Mouse (Mus musculus): ENCODE measurements at regions not wholly inside any gene's neighbourhood (a gene's known extent, or its start where the extent isn't known, plus 50 kb on each side); places are given as distances from the start of the nearest gene placed in this dataset.

DNA sequence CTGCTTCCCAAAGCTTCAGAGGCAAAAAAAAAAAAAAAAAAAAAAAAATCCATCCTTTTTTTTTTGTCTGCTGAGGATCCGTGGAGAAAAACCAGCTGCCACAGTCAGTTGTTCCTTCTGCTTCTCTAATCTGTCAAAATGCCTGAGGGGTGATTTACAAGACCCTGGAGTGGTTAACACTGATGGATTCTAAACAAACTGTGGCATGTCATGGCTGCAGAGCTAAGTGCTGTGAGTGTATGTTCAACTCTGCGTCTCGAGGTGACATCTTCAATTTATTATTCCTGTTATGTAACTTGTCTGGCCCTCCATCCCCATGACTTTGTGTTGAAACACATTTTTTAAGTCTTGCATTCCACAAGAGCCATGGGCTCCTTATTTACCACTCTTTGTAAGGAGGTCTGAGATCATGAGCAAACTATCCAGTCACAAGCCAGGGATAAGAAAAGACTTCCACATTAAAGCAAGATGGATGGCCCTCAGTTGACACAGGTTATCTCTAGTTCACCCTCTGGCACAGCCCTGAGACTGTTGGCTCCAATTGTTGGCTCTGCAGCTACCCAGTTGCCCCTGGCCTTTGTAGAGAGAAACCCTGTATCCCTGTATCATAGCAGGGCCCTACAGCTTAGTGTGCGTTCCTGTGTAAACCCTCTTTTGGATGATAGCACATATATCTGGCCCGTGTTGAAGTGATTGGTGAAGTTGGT is 153.6 kb downstream of the Thbs2 start:
- in situ Hi-C loops (cut with MboI, MseI) = no loop called here

DNA sequence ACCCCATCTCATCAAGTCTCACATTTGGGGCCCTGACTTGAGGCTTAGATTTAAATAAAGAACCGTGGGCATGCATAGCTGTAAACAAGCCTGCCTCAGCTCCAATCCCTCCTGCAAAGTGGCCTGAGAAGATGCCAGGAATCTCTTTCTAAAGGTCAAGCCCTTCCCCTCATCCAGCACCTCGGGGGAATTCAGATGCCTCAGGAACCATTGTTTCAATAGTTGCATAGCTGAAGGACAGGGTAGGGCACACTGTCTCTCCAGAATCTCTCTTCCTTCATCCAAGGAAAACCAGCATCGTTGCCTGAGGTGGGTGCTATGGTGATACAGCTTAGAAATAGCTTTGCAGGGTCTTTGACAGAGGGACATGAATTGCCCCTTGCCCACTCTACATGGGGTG is 154.4 kb downstream of the Thbs2 start:
- in situ Hi-C loops (cut with MboI, MseI) = no loop called here

DNA sequence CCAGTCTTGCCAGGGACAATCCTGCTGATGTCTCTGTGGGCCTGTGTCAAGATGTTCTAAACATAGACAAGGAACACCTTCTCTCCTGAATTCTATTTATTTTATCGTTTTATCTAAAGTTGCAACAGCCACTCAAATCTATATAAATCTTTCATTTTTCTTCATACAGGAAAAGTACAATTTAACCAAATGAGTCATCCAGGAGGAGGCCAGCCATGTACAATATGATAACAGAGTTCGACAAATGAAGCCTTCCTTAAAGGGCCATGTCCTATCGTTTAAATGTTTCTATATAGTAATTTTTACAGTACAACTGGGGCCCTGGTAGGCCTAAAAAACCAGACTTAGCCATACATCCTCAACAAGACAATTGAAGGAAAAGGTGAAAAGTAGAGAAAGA is 154.8 kb downstream of the Thbs2 start:
- in situ Hi-C loops (cut with MboI, MseI) = no loop called here

DNA sequence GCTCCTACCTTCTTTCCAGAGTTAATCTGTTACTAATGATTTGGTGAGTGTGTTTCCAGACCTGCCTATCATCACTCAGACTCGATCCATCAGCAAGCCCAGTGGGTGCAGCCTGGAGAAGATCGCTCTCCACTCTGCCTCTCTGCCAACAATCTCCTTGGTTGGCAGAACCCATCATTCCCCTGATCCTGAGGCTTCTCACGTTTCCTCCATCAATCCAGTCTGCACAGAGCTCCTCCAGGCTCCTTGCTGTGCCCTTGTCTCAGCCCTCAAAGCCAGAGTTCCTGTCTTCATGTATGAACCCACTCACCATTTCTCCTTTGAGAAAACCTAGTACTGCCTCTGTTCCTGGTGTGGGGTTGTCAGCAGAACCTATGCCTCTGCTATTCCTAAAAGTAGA is 155.5 kb downstream of the Thbs2 start:
- in situ Hi-C loops (cut with MboI, MseI) = no loop called here

DNA sequence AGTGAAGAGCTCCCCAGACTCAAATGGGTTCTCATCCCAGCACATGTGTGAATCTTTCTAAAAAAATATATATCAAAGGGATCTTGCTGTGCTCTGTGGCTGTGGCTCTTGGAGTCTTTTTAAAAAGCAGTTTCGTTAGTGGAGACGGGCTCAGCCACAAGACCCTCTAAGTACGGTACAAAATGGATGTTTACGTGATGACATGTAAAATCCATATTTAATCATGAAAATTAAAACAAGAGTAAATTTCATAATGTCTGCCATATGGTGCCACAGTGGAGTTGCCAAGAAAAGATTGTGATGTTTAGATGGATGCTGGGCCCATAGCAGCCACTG is 161.1 kb downstream of the Thbs2 start:
- in situ Hi-C loops (cut with MboI, MseI) = loop anchor here (5.0 kb wide), 1 partner anchor 369 kb away; no protein-coding TSS in a partner anchor

DNA sequence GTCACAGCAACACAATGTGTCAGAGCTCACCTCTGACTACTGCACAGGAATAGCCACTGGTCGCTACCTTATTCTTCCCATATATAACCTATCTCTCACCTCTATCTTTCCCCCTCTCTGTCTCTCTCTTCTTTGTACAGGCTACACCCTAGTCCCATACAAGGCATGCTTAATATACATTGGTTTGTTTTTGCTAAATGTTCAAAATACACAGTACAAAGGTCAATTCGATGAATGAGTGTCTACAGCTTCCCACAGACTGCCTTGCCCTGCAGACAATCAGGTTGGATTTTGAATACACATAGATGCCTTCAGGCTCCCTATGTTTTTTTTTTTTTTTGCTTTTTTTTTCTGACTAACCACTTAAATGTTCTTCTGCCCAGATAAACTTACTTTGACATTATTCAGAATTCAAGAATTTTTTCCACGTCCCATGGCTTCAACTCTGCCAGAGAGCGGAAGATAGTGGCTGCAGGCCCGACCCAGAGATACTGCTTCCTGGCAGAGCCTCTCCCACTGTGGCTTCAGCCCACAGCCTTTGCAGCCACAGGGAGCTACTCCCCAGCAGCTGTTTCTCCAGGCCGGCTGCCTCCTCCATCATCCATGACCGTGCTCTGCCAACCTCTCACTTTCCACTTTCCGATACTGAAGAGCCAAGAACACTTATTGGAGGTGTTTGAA is 161.6 kb downstream of the Thbs2 start:
- in situ Hi-C loops (cut with MboI, MseI) = loop anchor here (5.0 kb wide), 1 partner anchor 370 kb away; no protein-coding TSS in a partner anchor

DNA sequence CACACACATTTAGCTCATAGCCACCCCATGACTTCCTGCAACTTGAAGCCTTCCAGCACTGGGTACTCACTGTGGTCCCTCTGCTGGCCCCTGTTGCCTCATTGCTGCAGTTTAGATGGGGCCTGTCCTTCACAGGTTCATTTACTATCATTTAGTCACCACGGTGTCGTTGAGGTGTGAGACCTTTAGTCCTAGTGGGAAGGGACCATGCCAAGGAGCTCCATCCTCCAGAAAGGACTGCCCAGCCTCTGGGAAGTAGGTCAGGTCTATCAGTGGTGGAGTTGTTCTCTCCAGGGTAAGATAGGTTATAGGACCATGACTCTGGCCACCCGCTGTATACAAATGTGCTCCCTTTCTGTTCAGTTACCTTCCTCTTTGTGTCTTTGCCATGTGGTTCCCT is 162.2 kb downstream of the Thbs2 start:
- in situ Hi-C loops (cut with MboI, MseI) = loop anchor here (5.0 kb wide), 1 partner anchor 371 kb away; no protein-coding TSS in a partner anchor

DNA sequence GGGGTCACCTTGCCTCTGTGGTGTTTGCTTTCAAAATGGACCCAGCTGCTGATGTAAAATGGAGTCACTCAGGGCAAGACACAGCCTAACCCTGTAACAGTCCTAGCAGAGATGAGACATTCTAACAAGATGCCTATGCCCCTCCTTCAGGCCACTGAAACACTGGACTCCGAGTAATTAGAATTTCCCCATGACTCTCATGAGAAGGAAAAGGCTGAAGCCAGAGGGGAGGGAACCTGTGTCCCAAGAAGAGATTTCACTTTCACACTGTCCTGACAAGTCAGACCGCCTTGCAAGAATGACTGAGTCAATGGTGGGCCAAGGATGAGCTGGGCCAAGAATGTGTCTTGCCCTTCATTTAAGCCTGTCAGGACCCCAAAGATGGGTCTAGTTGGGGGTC is 166.3 kb downstream of the Thbs2 start:
- in situ Hi-C loops (cut with MboI, MseI) = no loop called here

DNA sequence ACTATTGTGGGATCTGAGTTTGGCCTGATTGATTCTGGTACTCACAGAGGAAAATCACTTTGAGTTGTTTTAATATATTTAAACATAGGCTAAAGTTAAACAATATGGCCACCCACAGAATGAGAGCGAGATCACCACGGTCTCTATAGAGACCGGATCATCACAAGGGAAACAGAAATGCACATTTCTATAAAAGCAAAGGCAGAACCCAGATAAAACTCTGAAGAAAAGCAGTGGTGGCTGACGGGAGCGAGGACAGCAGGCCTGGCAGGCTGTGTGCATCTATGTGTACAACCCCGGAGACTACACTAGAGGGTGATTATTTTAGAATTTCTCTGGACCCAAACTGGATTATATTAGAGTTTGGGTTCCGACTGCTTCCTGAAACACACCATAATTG is 168.8 kb downstream of the Thbs2 start:
- in situ Hi-C loops (cut with MboI, MseI) = no loop called here

DNA sequence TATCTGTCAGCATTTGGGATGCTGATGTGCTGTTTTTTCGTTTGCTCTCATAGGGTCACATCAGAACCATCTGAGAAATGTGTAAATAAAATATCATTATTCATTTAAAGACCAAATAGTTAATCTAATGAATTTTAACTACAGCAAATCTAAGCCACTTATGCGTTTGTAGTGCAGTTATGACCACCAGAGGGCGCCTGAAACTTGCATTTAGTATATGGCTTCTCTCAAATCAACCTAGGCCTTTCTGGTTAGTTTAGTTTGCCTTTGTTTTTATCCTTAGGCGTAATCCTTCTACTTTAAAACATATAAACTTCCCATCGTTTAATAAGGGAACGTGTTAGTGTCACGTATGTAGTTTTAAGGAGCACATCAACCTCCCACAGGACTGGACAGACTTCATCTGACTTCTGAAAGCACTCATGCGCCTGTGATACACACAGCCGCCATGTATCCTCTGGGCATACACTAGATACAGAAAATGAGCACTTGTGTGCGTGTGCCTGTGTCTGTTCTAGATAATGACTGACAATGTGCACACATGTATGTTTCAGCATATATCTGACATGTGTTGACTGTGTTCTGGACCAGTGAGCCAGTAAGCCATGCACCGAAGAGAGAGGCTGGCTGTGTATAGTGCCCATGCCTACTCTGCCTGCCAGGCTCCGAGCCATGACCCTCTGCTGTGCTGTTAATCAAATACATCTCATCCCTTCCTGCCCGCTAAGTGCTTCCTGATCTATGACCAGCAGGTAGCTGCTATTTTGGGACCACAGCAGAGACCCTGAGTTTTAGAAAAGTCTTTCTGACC is 169.4 kb downstream of the Thbs2 start:
- in situ Hi-C loops (cut with MboI, MseI) = loop anchor here (5.0 kb wide), 1 partner anchor 893 kb away; no protein-coding TSS in a partner anchor

DNA sequence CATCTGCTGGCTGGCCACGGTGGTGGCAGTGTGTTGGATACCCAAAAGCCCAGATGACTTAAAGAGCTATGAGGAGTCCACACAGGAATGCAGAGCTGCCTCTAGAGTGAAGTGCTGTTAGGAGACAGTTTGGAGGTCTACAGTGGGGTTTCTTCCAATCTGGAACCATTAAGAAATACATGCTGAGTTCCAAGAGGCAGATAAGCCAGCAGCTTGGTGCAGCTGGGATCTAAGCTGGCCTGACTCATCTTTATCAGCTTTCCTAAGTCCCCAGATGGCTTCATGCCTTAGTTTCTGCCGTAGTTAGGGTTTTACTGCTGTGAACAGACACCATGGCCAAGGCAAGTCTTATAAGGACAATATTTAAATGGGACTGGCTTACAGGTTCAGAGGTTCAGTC is 172.0 kb downstream of the Thbs2 start:
- in situ Hi-C loops (cut with MboI, MseI) = loop anchor here (5.0 kb wide), 1 partner anchor 895 kb away; no protein-coding TSS in a partner anchor

DNA sequence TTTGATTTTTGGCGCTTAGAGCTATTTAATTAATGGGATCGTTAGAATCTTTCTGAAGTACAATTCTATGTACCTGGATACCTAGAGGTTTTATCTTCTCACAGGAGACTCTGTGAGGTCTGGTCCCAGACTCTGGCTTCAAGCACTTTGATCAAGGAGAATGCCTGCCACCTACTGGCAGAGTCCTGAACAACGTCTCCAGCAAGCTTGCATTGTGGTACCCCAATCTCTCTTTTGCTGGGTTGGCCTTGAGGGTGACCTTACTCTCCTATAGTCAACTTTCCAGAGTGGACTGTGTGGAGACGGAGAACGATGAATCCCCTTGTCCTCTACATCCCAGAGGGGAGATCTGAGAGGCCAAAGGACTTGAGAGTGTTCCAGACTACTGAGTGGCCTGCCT is 173.5 kb downstream of the Thbs2 start:
- in situ Hi-C loops (cut with MboI, MseI) = loop anchor here (5.0 kb wide), 1 partner anchor 897 kb away; no protein-coding TSS in a partner anchor

DNA sequence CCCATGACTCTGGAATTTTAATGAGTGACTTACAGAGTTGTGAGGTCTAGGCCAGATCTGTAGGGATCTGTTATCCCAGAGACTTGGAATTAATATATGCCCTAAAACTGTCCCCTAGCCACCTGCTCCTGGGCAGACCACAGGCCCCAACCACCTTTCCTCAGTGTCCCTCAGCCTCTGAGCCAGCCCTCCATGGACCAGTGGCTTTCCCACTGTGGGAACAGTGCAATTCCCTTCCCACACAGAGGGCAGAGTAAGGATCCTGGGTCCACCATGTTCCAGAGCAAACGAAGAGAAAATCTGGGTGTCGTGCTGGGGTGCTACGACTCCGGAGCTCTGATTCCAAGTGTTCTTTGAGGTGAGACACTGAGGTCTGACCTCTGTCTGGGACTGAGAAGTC is 174.7 kb downstream of the Thbs2 start:
- in situ Hi-C loops (cut with MboI, MseI) = no loop called here

DNA sequence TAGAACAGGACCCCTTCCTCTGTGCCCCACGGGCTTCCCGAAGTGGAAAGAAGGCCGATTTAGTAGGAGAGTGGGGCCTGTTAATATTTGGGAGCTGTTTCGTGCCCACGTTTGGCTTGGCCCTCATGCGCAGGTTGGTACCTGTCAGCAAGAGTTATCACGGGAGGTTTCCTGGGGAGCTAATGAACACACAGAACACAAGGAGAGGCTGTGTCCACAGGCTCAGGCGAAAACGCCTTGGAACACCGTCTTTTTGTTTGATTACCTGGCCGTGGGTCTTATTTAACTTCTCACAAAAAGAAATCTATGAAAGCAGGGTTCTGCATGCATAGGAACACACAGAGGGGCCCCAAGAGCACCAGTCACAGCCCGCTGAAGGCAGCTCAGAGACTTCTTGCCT is 175.8 kb downstream of the Thbs2 start:
- in situ Hi-C loops (cut with MboI, MseI) = no loop called here

DNA sequence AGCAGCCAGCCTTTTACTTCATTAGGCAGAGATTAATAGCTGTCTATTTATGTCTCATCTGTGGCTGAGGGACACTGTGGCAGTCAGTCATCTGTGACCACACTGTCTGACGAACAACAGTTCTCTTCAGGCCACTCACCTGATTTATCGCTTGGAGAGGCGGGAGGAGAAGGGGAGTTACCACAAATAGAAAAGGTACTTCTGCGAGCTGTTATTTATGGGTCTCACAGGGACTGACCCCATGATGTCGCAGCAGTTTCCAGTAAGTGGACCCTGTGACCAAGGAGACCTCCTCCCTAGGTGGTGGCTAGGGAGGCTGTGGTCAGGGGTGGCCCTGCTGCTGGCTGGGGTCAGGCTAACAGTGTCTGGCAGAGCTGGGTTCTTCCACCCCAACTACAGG is 176.7 kb downstream of the Thbs2 start:
- in situ Hi-C loops (cut with MboI, MseI) = no loop called here

DNA sequence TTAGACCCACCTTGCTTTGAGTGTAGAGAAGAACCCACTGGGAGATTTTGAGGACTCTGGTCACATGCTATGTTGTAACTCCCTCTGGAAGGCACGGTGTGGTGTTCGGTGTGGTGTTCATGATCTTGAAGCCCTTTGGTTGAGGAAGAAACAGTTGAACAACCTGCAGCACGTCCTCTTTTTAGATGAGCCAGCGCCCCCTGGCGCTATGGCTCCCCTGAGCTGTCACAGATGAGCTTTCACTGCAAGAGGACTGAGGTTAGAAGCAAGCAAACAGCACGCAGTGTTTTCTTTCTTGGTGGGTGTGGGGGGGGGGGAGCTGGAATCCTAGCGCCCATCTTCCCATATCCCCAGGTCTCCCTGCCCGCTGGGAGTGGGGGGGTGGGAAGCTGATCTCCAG is 177.9 kb downstream of the Thbs2 start:
- in situ Hi-C loops (cut with MboI, MseI) = no loop called here

DNA sequence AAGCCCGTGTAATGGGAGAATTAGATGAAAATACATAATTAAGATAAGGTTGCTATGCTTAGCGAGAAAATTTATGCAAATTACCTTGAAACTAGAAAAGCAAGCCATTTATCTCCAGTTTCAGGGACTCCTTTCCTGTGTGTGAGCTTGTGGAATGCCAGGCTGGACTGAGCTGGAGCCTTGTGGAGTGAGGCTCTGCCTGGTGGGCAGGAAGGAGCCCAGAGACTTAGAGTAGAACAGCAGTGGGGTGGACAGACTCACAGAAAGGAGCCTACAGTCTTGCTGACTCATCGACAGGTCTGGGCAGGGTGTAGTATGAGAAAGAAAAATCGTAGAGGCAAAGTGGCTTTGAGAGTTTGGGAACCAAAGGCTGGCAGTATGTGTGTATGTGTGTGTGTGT is 180.6 kb downstream of the Thbs2 start:
- in situ Hi-C loops (cut with MboI, MseI) = loop anchor here (5.0 kb wide), 1 partner anchor 276 kb away; no protein-coding TSS in a partner anchor

DNA sequence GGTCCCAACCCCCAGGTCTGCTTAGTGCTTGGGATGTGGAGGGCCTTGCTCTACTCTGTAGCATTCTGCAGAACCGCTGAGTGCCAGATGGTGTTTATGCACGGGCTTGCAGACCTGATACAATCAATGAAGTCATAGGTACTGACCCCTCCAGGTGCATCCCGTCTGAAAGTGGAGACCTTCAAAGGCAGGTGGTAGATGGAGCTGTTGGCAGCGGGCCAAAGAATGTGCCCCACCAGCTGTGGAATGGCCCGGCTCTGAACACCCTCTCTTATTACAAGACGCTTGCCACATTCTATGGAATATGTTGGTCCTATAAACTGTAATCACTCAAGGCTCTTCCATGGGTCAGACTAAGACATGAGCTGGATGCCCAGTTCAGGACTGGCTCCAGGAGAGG is 183.5 kb downstream of the Thbs2 start:
- in situ Hi-C loops (cut with MboI, MseI) = loop anchor here (5.0 kb wide), 1 partner anchor 273 kb away; no protein-coding TSS in a partner anchor

DNA sequence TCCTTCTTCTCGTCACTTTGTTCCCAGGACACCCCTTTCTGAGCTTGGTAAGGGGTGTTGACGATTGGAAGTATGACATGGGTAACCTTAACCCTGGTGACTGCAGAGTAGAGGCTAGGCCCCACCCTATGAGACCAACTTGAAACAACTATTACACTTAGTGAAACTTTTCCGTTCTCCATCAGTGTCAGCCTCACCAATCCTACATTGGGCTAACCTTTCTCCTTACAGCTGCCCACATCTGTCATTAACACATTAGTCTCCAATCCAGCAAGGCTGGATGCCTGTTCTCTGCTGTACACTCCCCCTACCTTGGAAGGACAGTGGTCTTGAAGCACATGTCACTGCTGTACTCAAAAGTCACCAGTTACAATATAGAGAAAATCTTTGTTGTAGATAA is 186.9 kb downstream of the Thbs2 start:
- in situ Hi-C loops (cut with MboI, MseI) = no loop called here

DNA sequence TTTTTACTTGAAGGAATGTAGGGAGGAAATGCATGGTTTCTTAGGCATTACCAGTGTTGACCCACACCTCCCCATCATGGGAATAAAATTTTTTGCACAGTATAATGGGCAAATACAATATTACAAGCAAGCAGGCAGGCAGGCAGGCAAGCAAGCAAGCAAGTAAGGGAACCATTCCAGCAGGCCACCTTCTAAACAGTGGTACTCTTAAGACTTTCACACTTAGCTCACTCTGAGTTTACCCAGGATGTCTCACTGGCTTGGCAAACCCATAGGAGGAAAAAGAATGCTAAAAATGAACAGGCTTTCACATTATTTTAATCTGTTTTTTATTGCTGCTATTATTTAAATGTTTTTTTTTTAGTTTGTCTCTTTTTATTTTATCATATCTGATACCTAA is 187.9 kb downstream of the Thbs2 start:
- in situ Hi-C loops (cut with MboI, MseI) = no loop called here

DNA sequence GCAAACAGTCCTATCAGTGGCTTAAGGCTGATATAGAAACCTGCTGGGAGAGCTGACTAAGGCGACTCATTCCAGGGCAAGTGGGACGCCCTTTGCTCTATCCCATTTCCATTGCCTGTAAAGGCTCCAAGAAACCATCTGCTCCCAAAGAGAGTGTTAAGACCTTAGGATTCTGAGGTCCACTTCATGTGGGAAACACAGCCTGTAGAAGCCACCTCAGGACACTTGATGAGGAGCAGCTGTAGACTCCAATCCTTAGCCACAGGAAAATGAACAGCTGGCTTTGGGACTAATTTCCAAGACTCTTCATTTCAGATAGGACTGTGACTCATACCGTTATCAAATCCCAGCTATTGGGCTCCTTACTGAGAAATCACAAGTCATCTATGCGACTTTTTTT is 188.6 kb downstream of the Thbs2 start:
- in situ Hi-C loops (cut with MboI, MseI) = no loop called here

DNA sequence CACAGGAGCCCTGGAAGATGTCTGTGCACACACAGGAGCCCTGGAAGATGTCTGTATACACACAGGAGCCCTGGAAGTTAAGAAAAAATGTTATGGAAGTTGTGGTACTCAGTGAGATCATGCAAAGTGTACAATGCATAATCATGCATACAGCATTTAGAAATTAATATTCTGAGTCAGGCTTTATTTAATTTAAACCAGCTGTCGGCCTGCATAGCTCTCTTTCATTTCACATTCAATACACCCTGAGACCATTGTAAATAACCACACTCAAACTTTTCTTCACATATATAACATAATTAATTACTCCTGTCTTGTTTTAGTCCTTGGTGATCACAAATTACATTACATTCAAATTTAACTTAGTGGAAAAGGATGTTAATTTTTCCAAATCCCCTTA is 190.4 kb downstream of the Thbs2 start:
- in situ Hi-C loops (cut with MboI, MseI) = no loop called here

Data from T-helper 1 cell (primary cell).